Mouse (Mus musculus) cerebellum, adult 9-11 months (tissue): ENCODE measurements at regions not wholly inside any gene's neighbourhood (a gene's known extent, or its start where the extent isn't known, plus 50 kb on each side); places are given as distances from the start of the nearest gene placed in this dataset.

ENCODE experiments used
- DNase-seq: peaks from one replicate; pipeline ENCODE4 v3.0.0; 2022

GRCm38 (mm10) chr2:79188511-79189193, 66.6 kb upstream of the Itga4 start:
- DNase-seq = no peak

- DNase-seq = no peak
Measured at GRCm38 (mm10) chr2:79193851-79194250, 61.4 kb upstream of the Itga4 start.

- DNase-seq = no peak
Measured at GRCm38 (mm10) chr2:79201677-79202076, 53.5 kb upstream of the Itga4 start.
